Mouse (Mus musculus): Measurements from ENCODE around the gene Ffar3.
A peak's percentile ranks its signal among the peaks of the same experiment; 100 is the strongest.

Ffar3 gene

GRCm38 (mm10) chr7:30856078-30856477 lies at the start of gene Ffar3:
Ffar3 (minus strand) TSS chr7:30856178.
- DNase-seq = no peak

DNA sequence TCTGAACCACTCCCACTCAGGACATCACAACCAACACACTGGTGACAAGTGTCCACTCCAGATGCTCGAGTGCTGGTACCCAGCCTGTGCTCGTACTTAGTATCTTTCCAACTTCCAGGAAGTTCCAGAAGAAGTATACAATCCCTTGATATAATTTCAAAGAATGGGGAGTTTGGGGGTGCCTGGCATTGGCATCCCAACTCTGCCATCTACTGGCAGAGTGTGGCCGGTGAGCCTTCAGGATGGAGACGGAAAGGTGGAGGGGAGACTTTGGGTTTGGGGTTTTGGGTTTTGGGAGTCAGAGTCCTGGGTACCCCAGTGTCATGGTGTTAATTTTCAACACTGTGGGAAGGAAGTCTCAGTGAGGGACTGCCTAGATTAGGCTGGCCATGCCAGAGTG lies 48.1 kb upstream of the Ffar3 start:
- DNase-seq = peak; percentile 19

GRCm38 (mm10) chr7:30895217-30895616 lies 39.2 kb upstream of the Ffar3 start:
- DNase-seq = no peak

GRCm38 (mm10) chr7:30892515-30892914 lies 36.5 kb upstream of the Ffar3 start:
- DNase-seq = peak; percentile 39

- no peak for DNase-seq
Observed at GRCm38 (mm10) chr7:30891746-30892145, 35.8 kb upstream of the Ffar3 start.

DNA sequence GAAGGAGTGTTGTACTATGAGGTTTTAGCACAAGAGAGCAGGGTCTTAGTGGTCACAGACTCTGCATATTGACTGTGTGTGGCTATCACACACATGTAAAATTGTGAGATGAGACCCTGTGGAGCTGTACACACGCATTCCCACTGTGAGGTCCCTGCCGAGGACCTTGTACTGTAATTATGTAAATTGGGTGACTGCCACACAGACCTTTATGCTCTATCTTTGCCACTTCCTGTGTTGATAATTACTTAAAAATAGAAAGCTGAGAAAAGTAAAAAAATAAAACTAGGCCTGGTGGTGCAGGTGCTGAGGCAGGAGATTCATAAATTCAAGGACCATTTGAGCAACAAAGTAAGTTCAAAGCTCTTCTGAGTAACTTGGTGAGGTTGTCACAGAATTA lies 34.7 kb upstream of the Ffar3 start:
- DNase-seq = no peak

DNA sequence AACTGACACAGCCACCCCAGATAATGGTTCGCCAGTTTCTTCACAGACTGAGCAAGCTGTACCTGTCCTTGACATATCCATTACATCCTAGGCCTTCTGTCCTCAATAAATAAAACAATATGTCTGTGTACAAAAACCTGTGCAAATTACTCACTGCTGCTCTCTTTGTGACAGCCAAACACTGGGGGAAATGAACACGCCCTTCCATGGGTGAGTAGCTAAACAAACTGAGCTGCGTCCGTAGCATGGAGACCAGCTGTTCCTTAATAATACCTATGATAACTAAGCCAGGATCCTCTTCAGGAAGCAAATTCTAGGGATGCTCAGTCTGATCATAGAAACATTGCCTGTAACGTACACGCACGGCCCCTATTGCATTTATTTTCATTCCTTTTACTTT lies 32.8 kb upstream of the Ffar3 start:
- DNase-seq = no peak

DNA sequence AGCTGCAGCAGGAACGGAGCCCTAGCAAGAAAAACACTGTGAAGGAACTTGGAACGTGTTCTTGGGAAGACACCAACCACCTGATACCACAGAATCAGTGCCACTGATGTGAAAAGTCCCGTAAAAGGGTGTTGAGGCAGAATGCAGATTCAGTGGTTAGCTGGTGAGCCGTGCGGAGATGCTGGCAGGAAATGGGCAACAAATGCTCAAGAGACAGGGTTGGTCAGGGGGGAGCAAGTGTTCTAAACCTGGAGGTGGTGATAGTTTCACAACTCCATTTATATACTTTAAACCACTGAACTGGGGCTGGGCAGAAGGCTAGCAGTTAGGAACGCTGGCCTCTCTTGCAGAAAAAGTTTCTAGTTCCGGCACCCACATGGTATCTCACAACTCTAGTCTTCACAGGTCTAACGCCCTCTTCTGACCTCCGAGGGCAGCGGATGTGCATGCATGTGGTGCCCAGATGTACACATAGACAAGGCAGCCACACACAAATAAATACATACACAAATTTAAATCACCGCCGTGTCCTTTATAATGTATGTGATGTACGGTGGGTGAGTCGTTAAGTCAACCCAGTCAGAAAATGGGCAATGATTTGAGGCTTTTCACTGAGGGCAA lies 31.7 kb upstream of the Ffar3 start:
- no peak for DNase-seq

GRCm38 (mm10) chr7:30886852-30887251 lies 30.9 kb upstream of the Ffar3 start:
- no peak for DNase-seq

- DNase-seq = no peak
Observed at GRCm38 (mm10) chr7:30884047-30884446, 28.1 kb upstream of the Ffar3 start.

DNA sequence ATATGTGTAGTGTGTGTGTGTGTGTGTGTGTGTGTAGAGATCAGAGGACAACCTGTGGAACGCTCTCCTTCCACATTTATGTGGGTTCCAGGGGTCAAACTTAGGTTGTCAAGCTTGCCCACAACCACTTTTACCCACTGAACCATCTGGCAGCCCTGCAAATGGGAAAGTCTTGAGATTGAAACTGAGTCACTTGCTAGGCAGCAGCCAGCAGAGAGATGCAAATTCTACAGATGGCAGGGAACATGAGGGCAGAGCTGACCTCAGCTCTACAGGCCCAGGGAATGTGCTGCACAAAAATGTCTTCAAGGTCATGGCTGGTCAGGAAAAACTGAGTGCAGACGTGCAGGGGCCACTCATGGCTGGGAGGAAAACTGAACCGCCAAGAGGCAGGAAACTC lies 25.4 kb upstream of the Ffar3 start:
- no peak for DNase-seq

DNA sequence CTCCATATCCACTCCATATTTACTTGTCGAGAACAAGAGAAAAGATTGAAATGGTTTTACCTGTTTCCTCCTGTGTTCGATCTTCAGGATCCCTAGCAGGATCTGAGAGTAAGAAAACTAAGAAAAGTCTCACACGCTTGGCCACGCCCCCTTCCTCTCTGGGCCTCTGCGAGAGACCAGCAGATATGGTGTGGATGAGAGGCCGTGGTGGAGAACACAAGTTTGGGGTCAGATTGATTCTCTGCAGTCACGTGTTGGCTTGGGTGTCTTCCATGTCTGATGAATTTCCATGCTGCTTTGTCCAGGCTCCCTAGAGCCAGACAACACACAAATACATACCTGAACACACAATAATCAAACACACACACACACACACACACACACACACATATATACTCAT lies 24.2 kb upstream of the Ffar3 start, which contains the start of gene Cd22:
TSS of gene Cd22 (minus strand) at position 167 of the 400 bp plus-strand sequence.
- no peak for DNase-seq

DNA sequence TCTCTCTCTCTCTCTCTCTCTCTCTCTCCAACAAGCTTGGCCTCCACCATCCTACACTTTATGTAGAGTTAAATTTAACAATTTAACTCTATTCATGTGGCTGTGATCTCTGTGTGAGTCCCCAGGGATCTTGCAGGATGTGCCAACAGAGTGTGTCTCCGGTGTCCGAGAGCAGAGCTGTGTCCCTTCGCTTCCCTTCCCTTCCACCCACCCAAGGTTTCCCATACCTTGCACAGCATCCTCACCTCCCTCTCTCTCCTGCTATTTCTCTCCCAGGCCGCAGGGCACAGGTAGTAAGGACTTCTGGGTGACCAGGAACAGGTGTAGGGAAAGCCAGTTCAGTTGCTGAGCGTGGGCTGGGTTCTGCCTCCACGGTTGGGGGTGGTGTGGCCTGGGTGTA lies 23.0 kb upstream of the Ffar3 start:
- DNase-seq = no peak

- peak; percentile 79 for DNase-seq
Observed at GRCm38 (mm10) chr7:30873083-30873482, 17.1 kb upstream of the Ffar3 start.

DNA sequence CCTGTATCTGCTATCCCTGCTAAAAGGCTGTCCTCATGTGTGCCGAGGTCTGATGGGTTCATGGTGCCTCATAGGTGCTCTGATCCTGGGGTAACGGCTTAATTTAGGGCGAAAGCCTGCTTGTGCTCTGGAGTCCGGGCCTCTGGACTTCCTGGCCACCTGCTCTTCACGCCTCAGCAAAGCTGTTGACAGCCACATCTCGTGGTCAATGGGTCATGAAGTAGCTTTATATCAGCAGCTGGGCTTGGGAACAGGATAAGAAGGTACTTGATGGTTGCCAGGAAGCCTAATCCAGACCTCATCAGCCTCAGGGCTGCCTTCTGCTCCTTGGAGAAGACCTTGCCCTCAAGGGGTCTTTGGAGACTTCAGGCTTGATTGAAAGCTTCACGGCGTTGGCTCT lies 7.4 kb upstream of the Ffar3 start:
- no peak for DNase-seq

GRCm38 (mm10) chr7:30861464-30861863 lies 5.5 kb upstream of the Ffar3 start, which contains the start of gene Ffar1:
Ffar1 (minus strand) TSS chr7:30861564.
- no peak for DNase-seq

DNA sequence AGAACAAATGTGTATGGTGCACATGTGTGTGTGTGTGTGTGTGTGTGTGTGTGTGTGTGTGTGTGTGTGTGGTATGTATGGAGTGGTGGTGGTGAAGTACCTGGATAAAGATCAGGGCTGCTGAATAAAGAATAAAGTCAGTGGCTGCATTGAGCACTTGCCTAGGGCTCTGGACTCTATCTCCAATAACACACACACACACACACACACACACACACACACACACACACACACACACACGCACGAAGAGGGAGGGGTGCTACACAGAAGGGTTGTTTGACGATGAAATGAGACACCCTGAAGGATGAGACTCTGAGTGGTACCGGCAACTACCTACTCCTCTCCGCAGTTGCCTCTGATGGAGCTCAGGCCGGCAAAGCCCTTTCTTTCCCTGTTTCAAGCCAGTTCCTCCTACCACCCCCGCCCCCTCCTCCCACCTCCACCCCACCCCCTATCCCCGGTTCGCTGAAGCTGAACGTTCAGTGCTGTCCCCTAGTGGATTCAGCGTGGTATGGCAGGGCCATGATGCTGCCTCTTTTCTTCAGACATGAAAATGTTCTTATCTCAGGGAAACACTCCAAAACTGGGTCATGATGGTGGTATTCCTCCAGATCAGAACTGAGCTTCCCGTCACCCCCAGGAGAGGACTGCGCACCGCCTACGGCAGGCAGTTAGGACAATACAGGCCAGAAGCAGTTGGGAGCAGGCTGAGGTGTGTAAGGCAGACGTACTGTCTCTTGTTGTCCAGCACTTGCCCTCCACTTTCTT lies 3.8 kb upstream of the Ffar3 start:
- peak; percentile 40 for DNase-seq

- peak; percentile 81 for DNase-seq
Observed at GRCm38 (mm10) chr7:30859290-30859634, 3.3 kb upstream of the Ffar3 start.

GRCm38 (mm10) chr7:30857746-30858145 lies 1.8 kb upstream of the Ffar3 start:
- DNase-seq = no peak

DNA sequence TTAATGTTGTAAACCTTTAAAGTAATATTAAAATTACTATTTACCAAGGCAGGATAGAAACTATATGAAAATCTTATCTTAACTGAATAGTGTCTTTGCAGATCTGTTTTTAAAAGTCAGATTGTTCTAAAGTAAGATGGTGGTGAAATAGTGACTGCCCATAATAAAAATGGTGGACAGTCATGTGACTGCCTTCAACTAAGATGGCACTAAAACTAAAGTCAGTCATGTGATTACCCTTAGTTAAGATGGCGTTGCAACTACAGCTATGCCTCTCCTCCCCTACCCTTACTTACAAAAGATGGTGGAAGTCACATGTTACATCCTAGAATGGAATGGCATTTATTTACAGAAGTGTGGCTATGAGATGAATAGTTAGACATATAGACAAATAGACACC lies 4.6 kb downstream of the Ffar3 start:
- DNase-seq = no peak

GRCm38 (mm10) chr7:30847934-30848333 lies 8.0 kb downstream of the Ffar3 start:
- DNase-seq = no peak

GRCm38 (mm10) chr7:30847386-30847785 lies 8.6 kb downstream of the Ffar3 start:
- peak; percentile 53 for DNase-seq

DNA sequence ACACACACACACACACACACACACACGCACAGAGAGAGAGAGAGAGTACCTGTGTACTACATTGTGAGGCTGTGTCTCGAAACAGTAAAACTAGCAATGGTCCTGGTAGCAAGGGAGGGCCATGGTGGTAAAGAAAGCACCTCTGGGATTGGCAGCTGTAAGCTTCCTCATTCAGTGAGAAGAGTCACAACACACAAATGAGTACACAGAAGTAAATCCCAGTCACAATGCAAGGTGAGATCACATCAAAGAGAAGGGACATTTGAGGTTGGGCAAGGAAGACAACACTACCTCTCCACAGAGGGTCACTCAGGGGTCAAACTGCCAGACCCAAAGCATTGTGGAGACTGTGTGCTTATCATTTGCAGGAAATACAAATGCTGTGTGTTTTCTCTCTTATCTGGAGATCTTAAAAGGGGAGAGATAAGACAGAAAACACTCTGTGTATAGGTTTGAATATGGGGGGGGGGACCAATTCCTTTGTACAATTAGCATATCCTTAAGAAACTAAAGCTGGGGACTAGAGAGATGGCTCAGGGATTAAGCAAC lies 9.4 kb downstream of the Ffar3 start:
- DNase-seq = no peak

DNA sequence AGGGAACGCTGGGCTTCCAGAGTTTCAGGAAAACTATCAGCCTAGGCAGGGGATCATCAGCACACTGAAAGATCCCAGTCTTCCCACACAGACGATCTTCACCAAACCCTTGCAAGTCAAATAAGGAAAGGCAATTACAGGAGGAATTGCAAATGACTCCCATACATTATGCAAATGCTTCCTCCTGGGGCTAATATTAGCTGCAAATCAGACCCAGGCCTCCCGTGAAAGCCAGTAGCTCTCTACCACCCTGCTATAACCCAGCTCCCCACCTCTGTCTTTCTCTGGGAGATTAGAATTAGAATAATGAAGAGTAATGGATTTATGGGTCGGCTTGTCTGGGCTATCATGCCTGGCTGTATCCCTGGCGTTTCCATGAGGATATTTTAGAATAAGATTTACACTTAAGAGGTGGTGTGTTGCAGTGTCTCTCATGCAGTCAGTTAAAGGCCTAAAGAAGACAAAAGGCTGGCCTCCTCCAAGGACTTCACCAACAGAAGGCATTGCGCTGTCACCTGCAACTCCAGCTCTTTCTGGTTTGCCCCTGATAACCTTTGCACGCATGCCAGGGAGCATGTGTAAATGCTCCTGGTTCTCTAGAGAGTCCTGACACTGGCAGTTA lies 11.2 kb downstream of the Ffar3 start:
- no peak for DNase-seq

Data from kidney, adult 9 months (tissue).